Mouse (Mus musculus): ENCODE data around the gene Kiss1r.

DNA sequence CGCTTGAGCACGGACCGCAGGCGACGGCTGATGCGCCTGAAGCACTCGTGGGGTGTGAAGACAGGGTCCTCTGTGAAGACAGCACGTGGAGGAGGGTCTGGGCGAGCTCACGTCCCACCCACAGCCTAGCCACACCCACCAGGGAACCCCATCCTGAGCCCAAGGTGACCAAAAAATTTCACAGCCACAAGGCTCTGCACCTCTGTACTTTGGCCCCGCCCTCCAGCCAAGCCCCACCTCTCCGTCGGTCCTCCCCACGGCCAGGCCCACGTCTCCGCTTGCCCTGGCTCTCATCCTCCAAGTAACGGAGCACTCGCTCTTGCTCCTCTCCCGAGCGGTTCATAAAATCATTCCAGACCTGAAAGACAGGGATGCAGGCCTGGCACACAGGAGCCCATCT lies 4.4 kb upstream of the Kiss1r start:
- TF ChIP-seq CTCF (IDR thresholded peaks at IDR 0.05; ENCODE audit: low read depth) (no peak), EP300 (IDR thresholded peaks at IDR 0.05; ENCODE audit: low read depth) (no peak)

Measured in heart, postnatal 0 days (tissue).